Mouse (Mus musculus): ENCODE measurements around the gene Spag9.

Gene Spag9

DNA sequence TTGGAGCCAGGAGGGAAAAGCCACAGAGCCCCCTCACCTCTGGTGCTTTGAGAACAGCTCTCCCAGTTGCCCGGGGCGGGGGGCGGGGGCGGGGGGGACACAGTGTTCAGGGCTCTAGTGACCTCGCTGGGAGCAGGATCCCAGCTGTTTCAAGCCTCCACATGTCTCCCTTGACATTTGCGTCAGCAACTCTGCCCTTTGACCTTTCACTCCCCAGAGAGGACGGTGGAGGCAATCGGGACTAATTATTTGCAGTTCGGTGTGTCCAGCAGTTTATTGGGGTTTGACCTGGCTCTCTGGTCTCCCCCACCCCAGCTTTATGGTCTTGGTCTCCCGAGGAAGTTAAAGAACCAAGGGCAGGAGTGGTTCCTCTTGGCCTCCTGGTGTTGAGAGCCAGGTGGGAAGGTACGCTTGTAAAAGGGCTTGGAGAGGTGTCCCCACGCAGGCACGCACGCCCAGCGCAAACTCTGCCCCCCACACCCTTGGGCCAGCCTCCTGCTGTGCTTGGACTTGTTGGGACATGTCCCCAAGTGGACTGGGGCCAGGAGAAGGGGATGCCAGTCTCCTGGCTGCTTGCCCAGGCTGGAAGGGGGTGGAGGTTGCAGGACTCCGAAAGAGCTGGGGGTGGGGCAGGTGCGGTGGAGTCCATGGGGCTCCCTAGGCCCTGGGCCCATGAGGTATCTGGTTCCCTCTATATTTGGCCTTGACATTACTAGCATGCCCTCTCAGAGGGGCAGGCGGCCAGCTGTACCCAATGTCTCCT lies 138.4 kb downstream of the Spag9 start:
- DNase-seq, result no peak

DNA sequence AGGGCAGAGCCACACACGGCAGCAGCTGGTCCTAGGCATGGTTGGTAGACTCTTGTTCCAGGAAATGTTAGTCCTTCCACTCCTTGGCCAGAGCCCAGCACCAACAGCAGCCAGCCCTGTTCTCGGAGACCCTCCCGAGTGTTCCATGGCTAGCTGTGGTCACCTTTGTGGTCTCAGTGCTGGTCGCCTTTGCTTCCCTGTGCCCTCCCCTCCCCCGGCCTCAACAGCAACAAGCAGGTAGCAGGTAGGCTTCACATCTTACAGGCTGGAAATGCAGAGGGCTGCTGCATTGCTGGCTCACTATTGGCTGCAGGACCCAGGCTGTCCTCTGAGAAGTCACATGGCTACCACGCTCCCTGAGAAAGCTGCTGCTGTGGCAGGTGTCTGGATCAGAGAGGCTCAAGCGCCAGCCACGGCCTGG lies 139.7 kb downstream of the Spag9 start:
- no peak for DNase-seq

DNA sequence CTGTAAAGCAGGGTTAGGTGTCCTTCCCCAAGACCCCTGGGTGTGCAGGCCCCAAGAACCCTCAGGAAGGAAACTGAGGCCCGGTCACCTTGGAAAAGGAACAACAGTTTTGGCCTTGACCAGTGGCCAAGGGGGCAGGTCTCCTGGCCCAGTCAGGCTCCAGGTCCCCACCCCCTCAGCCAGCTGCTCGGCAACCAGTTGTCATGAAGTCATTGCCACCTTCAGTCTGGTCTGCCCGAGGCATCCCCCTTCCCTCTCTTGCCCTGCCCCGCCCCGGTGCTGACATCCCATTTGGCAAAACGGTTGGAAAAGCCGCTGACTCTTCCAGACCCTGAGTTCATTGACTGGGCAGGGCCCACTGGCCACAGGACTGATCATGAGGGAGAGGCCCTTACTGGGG lies 140.8 kb downstream of the Spag9 start:
- no peak for DNase-seq

DNA sequence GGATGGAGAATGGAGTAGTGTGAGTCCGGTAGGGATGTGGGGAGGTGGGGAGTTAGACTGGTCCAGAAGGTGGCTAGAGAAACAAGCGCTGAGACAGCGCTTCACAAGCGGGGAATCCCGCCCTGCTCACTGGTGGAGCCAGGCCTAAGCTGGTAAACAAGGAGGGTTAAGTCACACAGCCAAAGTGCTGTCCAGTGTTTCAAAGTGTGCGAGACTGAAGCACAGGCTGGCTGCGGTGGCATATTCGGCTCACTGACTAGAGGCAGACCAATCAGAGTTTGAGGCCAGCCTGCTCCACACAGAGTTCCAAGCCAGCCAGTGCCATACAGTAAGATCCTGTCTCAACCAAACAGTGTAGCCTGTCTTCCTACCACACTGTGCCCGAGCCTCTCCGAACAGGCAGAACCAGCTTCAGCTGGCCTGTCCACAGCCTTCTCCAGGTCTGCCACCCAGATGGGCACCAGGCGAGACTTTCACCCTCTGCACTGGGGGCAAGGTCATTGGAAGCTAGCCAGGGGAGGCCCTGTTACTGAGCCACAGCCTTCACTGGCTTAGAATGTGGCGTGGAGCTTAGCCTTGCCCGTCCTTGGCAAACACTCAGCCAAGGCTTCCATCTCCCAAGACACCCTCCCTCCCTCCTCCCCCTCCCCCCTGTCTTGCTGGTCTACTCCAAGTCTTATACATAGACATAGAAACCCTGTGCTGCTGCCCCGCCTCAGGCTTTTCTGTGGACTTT lies 141.6 kb downstream of the Spag9 start:
- no peak for DNase-seq

DNA sequence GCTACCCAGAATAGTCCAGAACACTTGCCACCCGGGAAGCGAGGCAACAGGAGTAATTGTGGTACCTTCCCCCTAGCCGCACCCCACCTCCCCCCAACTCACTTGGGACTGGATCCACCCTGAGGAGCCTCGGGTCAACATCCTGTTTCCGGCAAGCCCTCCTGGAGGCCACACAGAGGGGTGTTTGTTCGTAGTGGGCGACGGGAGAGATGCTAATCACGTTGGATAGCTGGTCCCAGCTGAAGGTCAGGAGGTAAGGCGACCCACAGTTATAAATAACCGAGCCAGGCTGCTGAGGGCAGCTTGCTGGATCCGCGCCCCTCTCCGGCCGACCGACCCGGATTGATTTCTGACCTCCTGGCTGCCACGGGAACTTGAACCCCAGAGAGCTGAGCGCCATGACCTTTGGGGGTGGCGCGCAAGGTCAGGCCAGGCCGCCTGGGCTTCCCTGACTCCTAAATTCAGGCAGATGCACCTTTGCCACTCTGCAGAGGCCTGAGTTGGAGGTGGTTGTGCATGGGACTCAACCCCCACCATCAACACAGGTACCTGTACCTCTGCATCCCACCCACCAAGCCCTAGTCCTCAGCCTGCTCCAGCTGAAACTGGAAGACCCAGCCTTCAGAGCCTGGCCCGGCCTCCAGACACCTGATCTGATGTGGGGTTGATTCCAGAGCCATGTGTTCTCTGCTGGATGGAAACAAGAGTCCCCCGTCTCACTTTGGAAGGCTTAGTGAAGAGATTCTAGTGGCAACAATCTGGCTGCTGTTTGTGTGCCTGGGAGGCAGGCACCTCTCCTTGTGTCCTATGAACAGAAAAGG lies 142.7 kb downstream of the Spag9 start:
- no peak for DNase-seq

DNA sequence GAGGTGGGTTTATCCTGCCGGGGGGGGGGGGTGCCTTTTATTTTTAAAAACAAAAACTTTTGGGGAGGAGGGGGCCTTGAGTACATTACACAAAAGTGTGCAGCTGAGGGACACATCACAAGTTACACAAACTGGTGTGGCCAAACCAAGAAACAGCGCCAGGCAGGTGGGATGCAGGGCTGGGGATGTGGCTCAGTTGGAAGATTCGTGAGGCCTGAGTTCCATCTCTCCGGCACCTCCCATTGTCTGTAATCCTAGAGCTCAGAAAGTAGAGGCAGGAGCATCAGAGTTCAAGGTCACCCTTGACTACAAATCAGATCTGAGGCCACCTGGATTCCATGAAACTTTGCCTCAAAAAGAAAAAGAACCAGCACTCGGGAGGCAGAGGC lies 143.3 kb downstream of the Spag9 start:
- no peak for DNase-seq

DNA sequence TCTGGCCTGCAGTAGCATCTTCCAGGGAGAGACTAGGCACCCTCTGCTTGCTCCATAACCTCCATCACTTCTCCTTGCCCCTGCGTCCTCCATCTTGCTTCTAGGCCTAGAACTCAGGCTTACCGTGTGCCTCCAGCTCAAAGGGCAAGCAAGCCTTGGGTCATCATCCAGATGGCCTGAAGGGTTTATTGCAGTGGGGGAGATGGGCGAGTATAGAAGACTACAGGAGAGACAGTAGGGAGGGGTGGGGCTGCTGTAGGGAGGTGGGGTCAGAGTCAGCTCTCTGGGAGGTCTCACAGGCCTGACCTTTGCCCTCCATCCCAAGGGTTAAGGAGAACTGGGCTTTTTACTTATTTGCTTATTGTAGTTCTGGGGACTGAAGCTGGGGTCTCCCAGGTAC lies 144.6 kb downstream of the Spag9 start:
- no peak for DNase-seq

DNA sequence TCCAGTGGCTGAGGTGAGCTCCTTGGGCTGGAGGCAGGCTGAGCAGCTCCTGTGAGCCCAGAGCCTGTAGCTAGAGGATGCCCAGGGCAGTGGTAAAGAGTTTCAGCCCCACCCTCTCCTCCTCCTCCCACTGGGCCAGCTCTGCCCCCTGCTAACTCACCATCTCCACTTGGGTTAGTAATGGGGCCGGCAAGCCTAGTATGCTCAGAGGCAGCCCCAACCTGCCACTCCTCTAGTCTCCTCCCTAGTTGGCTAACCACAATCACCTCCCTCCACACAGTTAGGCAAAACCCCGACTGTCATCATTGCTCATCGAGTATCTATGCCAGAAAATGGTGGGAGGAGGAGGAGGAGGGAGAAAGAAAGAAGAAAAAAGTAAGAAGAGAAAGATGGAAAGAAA lies 145.7 kb downstream of the Spag9 start:
- no peak for DNase-seq

DNA sequence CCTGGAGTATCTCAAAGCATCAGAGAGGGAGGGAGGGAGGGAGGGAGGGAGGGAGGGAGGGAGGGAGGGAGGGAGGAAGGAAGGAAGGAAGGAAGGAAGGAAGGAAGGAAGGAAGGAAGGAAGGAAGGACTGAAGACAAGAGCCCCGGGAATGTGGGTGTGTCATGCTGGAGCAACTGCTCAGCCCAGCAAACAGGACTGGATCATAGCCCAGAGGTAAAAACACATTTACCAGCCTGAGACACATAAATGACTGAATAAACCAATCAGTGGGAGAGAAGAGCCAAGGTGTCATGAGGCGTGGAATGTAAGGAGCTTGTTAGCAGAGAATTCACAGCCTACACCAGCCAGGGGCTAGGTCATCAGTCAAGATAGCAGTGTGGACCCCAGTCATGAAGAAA lies 147.4 kb downstream of the Spag9 start:
- no peak for DNase-seq

DNA sequence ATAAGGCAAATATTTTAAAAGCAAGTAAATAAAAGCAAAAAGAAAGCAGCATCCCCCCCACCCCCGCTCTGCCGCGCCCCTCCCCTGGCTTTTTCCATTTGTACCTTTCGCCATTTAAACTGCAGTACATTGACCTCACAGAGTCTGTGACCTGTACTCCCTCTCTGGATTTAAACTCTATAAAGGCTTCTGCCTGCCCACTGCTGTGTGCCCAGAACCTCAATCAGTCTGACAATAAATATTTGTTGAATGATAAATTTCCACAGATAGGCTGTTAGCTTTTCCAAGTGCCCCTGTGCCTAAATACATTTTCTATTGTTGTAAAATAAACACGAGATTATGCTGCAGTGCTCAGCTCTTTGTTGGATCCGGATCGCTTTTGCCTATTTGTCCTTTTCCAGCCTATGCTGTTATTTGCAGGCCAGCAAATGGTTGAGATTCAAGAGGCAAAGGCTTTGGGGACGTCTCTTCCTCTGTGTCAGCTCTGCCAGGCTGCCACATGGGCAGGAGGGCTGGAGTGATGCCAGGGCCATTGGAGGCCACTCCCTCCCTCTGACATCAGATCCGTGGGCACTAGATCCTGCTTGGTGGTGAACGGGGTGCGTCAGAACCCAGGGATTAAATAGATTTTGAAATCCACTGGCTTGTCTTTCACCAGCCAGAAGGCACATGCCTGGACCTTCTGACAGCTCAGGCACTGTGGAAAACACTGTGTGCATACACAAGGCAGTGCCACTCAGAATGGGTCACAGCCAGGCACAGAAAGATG lies 149.1 kb downstream of the Spag9 start:
- no peak for DNase-seq

DNA sequence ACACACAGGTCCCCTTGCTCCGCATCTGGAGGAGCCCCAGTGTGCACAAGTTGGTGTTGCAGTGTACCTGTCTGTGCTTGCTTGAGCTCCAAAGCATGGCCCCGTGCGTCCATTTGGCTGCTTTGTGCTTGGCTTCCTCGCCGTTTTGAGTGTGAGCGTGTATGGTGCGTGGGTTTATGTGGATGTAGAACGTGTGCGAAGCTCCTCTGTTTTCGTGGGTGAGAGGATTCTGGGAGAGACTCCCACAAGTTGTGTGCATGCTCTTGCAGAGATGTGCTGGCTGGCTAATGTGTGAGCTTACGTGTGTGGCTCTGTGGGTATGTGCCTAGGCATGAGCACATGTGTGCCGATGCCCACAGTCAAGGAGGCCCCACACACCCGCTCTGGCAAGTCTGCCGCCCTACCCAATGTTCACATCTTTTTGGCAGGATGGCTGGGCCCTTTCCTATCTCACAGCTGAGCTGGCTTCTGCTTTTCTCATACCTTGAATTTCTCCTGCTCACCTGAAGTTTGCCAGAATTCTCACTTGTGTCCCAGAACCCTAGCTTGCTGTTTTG lies 150.2 kb downstream of the Spag9 start:
- DNase-seq, result no peak

DNA sequence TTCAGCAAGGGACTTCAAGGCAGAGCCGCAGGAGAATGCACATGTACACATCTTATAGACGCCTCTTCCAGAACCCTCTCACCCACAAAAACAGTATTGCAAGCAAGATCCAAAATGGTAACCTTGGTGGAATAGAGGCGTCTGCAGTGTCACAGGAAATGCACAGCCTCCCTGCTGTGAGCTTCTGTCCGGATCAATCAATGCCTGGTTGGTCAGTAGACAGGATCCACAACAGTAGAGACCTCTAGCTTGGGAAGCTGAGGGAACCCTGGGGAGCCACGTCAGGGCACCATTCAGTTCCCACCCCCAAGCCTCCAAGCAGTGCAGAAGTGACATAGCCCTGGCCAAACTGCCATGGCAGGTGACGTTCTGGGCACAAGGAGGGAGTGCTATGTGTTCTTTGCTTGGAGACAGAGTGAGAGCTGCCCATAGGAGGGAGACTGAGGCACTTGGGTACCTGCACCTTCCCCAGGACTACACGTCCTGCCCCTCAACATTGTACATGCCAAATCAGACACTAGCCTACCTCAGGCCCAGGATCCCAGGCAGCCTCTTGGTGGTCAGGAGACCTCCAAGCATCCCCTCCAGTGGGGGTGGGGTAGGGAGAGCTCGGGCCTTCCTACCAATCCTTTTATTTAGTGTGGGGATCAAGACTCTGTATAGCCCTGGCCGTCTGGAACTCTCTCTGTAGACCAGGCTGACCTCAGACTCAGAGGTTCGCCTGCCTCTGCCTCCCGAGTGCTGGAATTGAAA lies 151.0 kb downstream of the Spag9 start:
- no peak for DNase-seq

DNA sequence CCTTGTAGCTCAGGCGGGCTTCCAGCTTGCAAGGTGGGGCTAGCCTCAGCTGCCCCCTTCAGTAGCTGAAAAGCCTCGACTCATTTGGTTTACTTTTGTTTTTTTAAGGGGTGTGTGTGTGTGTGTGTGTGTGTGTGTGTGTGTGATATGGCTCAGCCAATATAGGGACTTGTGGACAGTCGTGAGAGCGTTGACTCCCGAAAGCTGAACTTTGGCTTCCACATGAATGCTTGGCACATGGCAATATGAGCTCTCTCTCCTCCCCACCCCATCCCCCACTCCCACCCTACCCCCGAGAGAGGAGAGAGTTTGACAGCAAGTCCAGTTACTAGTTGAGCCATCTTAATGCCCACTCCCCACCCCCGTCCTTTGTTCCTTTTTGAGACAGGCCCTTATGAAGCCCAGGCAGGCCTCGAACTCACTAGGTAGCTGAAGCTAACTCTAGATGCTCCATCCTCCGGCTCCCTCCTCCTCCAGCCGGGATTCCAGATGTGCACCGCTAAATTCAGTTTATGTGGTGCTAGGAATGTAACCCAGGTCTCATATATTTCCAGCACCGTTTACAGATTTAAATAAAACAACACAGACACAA lies 152.3 kb downstream of the Spag9 start:
- DNase-seq, result no peak

DNA sequence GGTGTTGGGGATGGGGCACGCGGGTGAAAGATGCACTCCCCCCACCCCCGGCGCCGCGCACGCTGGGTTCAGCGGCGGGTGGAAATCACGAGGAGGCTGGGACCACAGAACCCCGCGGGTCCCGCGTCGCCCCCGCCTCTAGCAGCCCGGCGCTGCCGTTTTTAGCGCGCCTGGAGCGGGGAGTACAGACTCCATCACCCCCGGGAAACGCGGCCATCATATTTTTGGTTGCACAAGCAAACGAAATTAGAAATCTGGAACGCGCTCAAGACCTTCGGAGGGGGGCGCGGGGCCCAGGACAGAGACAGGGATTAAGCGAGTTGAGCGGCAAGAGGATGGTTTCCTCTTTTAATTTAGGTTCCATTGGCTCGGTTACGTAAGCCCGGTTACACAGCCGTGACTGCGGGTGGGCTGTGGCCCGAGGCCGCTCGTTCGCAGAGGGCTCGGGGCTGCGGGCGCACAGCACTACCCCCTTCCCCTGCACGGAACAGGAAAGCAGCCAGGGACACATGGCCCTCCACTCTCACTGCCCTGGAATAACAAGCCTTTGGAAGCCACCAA lies 153.1 kb downstream of the Spag9 start:
- no peak for DNase-seq

DNA sequence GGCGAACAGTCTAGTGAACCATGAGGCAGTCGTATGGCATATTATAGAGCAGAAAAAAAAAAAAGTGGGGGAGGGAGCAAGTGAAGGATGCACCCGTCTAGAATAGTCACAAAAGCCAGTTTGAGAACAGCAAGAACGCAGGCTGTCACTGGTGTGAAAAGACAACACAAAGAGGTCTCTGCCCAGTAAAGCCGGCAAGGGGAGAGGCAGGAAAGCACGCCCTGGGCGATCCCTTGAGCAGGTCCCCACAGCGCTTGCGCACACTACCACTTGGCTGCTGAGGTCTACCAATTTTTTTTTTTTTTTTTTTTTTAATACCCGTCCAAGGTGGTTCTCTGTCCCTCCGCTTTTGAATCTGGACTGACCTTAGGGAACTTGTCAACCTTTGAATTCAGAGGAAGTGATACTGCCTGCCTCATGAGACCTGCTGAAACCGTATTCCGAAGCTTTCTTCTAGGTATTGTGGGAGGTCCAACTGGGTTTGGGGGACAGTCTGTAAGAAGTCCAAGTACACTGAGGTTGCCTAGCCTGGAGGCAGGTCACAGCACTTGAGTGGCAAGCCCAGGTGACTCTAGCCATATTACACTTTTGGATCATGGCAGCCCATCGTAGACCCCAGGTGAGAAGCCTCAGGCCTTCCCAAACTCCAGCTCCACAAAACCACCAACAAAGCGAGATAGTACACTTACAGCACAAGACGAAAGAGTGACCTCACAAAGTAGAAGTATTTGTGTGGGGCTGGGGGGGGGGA lies 153.8 kb downstream of the Spag9 start:
- no peak for DNase-seq

DNA sequence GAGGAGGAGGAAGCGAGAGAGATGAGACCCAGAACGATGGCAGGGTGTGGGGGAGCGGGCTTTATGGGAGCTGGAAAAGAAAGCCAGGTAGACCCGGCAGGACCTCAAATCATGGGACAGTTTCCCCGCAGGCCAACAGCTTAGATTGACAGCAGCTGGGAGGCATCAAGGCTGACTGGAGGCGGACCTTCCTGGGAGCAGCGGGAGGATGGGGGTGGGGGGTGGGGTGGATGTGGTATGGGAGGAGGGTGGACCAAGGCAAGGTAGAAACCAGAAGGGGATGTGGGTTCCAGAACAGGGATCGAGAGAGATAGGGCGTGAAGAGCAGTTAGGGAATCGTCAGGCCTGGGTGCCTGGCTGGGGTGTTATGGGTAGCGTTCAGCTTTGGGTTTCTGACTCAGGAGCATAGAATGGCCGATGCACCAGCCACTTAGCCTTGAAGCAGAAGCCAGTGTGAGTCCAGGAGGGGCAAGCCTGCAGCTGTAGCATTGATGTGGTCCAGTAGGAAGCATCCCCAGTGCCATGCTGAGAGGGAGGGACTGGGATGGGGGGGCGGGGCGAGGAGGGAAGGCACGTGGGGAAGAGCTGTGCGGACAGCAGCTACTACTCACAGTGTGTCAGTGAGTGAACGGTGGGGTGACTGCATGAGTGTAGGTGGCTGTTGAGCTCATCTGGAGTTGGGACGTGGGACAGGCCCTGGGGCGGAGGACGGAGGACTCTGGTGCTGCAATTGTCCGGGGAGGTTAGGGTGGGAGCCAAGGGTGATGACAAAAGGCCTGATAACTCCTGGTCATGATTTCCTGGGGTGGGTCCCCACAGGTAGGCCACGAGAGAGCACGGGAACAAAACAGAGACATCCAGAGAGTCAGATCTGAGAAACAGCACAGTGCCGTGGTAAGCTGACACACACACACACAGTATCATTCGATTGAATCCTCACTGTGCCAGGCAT lies 154.9 kb downstream of the Spag9 start:
- DNase-seq, result no peak

DNA sequence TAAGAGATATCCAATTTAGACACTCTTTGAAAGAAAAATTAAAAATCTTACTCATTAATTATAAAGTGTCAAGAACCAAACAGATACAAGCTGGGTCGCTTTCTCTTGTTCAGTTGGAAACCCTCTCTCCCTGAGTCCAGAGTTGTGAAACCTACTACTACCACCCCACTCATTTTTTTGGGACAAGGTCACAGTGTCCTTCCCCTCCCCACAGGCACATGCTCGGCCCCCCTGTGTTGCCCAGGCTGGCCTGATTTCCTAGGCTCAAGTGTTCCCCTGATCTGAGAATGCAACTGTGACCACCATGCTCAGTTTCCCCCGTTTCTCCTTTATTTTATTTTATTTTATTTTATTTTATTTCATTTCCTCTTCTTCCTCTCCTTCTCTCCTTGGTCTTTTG lies 158.3 kb downstream of the Spag9 start:
- no peak for DNase-seq

DNA sequence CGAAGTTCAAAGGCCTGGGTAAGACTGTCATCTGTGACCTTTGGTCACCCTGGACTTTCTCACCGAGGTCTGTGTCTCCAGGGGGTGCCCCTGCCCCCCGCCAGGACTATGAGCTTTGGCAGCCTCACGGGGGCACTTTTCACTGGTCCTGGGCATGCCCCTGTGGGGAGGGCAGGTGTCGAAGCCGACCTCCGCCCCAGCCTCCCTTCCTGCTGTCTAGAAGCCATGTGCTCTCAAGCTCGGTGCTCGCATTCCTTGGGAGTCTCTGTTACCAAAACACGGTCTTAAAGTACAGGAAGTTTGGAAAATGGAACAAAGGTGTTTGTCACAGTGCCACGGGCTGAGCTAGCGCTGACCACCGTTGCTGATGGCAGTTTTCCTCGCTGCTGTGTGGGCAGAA lies 162.6 kb downstream of the Spag9 start:
- DNase-seq, result no peak

Data from thymus, postnatal 36 days (tissue).